Mouse (Mus musculus): Measurements from ENCODE around the gene Mllt10. TPM values are rescaled to one million over a fixed set of nuclear protein-coding genes. Genes with fewer than 3 reads are reported as not detected.

The Mllt10 gene
- polyA plus RNA-seq, 1 experiment, result 32.5 TPM

- no peaks in the 10 kb centered on the region for H3K4me1 ChIP-seq (ENCODE audit: control insufficient read depth, insufficient read depth, low read length)
- H3K27ac ChIP-seq (ENCODE audit: insufficient read depth, low read depth, low read length), result no peak overlapping the region
- H3K4me3 ChIP-seq (ENCODE audit: insufficient read depth, low read length), result no peak overlapping the region
- no peak for TF ChIP-seq POLR2A (IDR thresholded peaks at IDR 0.05; ENCODE audit: borderline replicate concordance, low read depth, low read length)
- TF ChIP-seq CTCF (IDR thresholded peaks at IDR 0.05; ENCODE audit: low read depth, low read length), result no peak
Measured at GRCm38 (mm10) chr2:18045143-18045780, 9.8 kb upstream of the Mllt10 start.

GRCm38 (mm10) chr2:18045781-18046181, 9.3 kb upstream of the Mllt10 start:
- TF ChIP-seq POLR2A (IDR thresholded peaks at IDR 0.05; ENCODE audit: borderline replicate concordance, low read depth, low read length) (no peak), CTCF (IDR thresholded peaks at IDR 0.05; ENCODE audit: low read depth, low read length) (no peak)
- Histone ChIP-seq H3K27ac (ENCODE audit: insufficient read depth, low read depth, low read length) (no peak overlapping the region), H3K4me3 (ENCODE audit: insufficient read depth, low read length) (no peak overlapping the region)

GRCm38 (mm10) chr2:18046186-18046585, 8.9 kb upstream of the Mllt10 start:
- TF ChIP-seq POLR2A (IDR thresholded peaks at IDR 0.05; ENCODE audit: borderline replicate concordance, low read depth, low read length) (no peak), CTCF (IDR thresholded peaks at IDR 0.05; ENCODE audit: low read depth, low read length) (no peak)
- Histone ChIP-seq H3K4me1 (ENCODE audit: control insufficient read depth, insufficient read depth, low read length) (no peaks in the 10 kb centered on the region), H3K27ac (ENCODE audit: insufficient read depth, low read depth, low read length) (no peak overlapping the region), H3K4me3 (ENCODE audit: insufficient read depth, low read length) (peak overlapping the region; percentile 50; the same call in 1 of the 2 replicates)

More at GRCm38 (mm10) chr2:18045781-18046181, 9.3 kb upstream of the Mllt10 start:
- H3K4me1 ChIP-seq (ENCODE audit: control insufficient read depth, insufficient read depth, low read length), result no peaks in the 10 kb centered on the region

- no peak for TF ChIP-seq POLR2A (IDR thresholded peaks at IDR 0.05; ENCODE audit: borderline replicate concordance, low read depth, low read length)
- no peak for TF ChIP-seq CTCF (IDR thresholded peaks at IDR 0.05; ENCODE audit: low read depth, low read length)
- H3K4me1 ChIP-seq (ENCODE audit: control insufficient read depth, insufficient read depth, low read length), result no peaks in the 10 kb centered on the region
- H3K27ac ChIP-seq (ENCODE audit: insufficient read depth, low read depth, low read length), result no peak overlapping the region
- peak overlapping the region; percentile 50 for H3K4me3 ChIP-seq (ENCODE audit: insufficient read depth, low read length)
Measured at GRCm38 (mm10) chr2:18046758-18047645, 8.0 kb upstream of the Mllt10 start.

- no peak for TF ChIP-seq CTCF (IDR thresholded peaks at IDR 0.05; ENCODE audit: low read depth, low read length)
- no peak for TF ChIP-seq POLR2A (IDR thresholded peaks at IDR 0.05; ENCODE audit: borderline replicate concordance, low read depth, low read length)
- Histone ChIP-seq H3K27ac (ENCODE audit: insufficient read depth, low read depth, low read length) (no peak overlapping the region), H3K4me3 (ENCODE audit: insufficient read depth, low read length) (peak overlapping the region; percentile 50), H3K4me1 (ENCODE audit: control insufficient read depth, insufficient read depth, low read length) (no peaks in the 10 kb centered on the region)
Measured at GRCm38 (mm10) chr2:18047646-18048452, 7.2 kb upstream of the Mllt10 start.

- H3K4me1 ChIP-seq (ENCODE audit: control insufficient read depth, insufficient read depth, low read length), result no peaks in the 10 kb centered on the region
- no peak within 1 kb of the TSS for H3K27ac ChIP-seq (ENCODE audit: insufficient read depth, low read depth, low read length)
- H3K4me3 ChIP-seq (ENCODE audit: insufficient read depth, low read length), result peak within 1 kb of the TSS; percentile 50
- TF ChIP-seq CTCF (IDR thresholded peaks at IDR 0.05; ENCODE audit: low read depth, low read length), result no peak
Measured at GRCm38 (mm10) chr2:18048453-18049075, 6.5 kb upstream of the Mllt10 start, which contains the start of gene Skida1. Gene Skida1 (minus strand): TSS chr2:18049051.

GRCm38 (mm10) chr2:18049279-18049821, 5.7 kb upstream of the Mllt10 start:
- H3K4me1 ChIP-seq (ENCODE audit: control insufficient read depth, insufficient read depth, low read length), result no peaks in the 10 kb centered on the region
- TF ChIP-seq CTCF (IDR thresholded peaks at IDR 0.05; ENCODE audit: low read depth, low read length) (no peak), POLR2A (IDR thresholded peaks at IDR 0.05; ENCODE audit: borderline replicate concordance, low read depth, low read length) (no peak)
- no peak overlapping the region for H3K27ac ChIP-seq (ENCODE audit: insufficient read depth, low read depth, low read length)
- H3K4me3 ChIP-seq (ENCODE audit: insufficient read depth, low read length), result no peak overlapping the region

GRCm38 (mm10) chr2:18050018-18050417, 5.0 kb upstream of the Mllt10 start:
- Histone ChIP-seq H3K27ac (ENCODE audit: insufficient read depth, low read depth, low read length) (no peak overlapping the region), H3K4me3 (ENCODE audit: insufficient read depth, low read length) (no peak overlapping the region), H3K4me1 (ENCODE audit: control insufficient read depth, insufficient read depth, low read length) (no peaks in the 10 kb centered on the region)
- TF ChIP-seq POLR2A (IDR thresholded peaks at IDR 0.05; ENCODE audit: borderline replicate concordance, low read depth, low read length), result no peak
- no peak for TF ChIP-seq CTCF (IDR thresholded peaks at IDR 0.05; ENCODE audit: low read depth, low read length)

GRCm38 (mm10) chr2:18050541-18050985, 4.5 kb upstream of the Mllt10 start:
- Histone ChIP-seq H3K27ac (ENCODE audit: insufficient read depth, low read depth, low read length) (no peak overlapping the region), H3K4me3 (ENCODE audit: insufficient read depth, low read length) (no peak overlapping the region), H3K4me1 (ENCODE audit: control insufficient read depth, insufficient read depth, low read length) (peaks cover 2% of the 10 kb centered on the region; the same call in 1 of the 2 replicates)
- TF ChIP-seq POLR2A (IDR thresholded peaks at IDR 0.05; ENCODE audit: borderline replicate concordance, low read depth, low read length), result no peak
- no peak for TF ChIP-seq CTCF (IDR thresholded peaks at IDR 0.05; ENCODE audit: low read depth, low read length)

Data from bone marrow macrophage, adult 2 months (primary cell).